Mouse (Mus musculus): Measurements from ENCODE around the gene Efhd1. TPM values are rescaled to one million over a fixed set of nuclear protein-coding genes. Genes with fewer than 3 reads are reported as not detected.

The Efhd1 gene
- polyA plus RNA-seq, 1 experiment from 2014 or later = 0.66 TPM

DNA sequence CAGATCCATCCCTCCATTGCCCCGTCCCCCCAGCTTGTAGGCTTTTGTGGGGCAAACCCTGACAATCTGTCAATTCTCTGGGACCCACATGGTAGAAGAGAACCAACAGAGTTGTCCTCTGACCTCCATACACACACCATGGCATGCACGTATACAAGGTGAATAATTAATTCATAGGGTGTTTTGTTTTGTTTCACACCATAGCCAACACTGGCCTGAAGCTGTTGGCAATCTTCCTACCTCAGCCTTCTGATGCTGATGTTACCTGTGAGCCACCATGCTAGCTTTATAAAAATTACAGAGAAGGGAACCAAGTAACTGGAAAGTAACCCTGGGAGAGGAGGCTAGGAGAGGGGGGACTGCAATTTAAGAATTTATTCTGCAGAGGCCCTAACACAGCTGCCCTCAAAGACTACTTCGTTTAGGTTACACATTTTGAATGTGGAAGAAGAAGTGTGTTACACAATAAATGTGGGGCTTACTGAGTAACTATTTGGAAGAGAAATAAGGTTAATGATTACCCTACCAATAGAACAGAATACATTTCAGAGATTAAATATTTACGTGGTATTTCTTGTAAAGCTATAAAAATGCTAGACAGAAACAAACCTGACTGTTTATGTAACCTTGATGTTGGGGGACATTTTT is 30.0 kb downstream of the Efhd1 start:
- no peak overlapping the region for H3K9ac ChIP-seq (replicated peaks; ENCODE audit: low read depth, low read length)
- no peak overlapping the region for H3K27ac ChIP-seq (ENCODE audit: low read length)
- H3K36me3 ChIP-seq (ENCODE audit: control insufficient read depth, insufficient read depth) = no peaks in the 10 kb centered on the region
- H3K27me3 ChIP-seq (replicated peaks; ENCODE audit: control insufficient read depth, insufficient read depth, low read length) = no peaks in the 10 kb centered on the region
- H3K4me2 ChIP-seq (ENCODE audit: low read length) = no peak overlapping the region
- WGBS = 66% methylated on average over 4 of the region's 4 CpGs
- ATAC-seq = no peak
- H3K4me1 ChIP-seq (replicated peaks; ENCODE audit: control insufficient read depth, insufficient read depth, low read length) = no peaks in the 10 kb centered on the region
- H3K4me3 ChIP-seq (replicated peaks; ENCODE audit: low read length) = no peak overlapping the region
- no peaks in the 10 kb centered on the region for H3K9me3 ChIP-seq (ENCODE audit: control insufficient read depth, low read length)

DNA sequence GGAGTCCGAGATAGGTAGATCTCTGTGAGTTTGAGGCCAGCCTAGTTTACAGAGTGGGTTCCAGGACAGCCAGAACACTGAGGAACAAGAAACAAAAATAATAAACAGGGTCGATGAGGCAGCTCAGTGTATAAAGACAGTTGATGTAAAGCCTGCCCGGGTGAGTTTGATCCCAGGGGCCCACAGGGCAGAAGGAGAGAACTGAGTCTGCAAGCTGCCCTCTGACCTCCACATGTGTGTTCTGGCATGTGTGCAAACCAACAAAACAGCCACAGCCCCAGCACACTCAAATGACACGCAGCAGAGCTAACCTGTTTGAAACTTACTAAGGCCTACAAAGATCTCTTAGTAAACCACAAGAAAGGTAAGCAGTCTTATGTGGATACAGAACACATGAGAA is 30.8 kb downstream of the Efhd1 start:
- WGBS = 80% methylated on average over 4 of the region's 4 CpGs
- H3K9ac ChIP-seq (replicated peaks; ENCODE audit: low read depth, low read length) = no peak overlapping the region
- no peaks in the 10 kb centered on the region for H3K36me3 ChIP-seq (ENCODE audit: control insufficient read depth, insufficient read depth)
- H3K4me2 ChIP-seq (ENCODE audit: low read length) = no peak overlapping the region
- no peak overlapping the region for H3K4me3 ChIP-seq (replicated peaks; ENCODE audit: low read length)
- no peak for ATAC-seq
- H3K27me3 ChIP-seq (replicated peaks; ENCODE audit: control insufficient read depth, insufficient read depth, low read length) = no peaks in the 10 kb centered on the region
- H3K27ac ChIP-seq (ENCODE audit: low read length) = no peak overlapping the region
- H3K9me3 ChIP-seq (ENCODE audit: control insufficient read depth, low read length) = no peaks in the 10 kb centered on the region
- no peaks in the 10 kb centered on the region for H3K4me1 ChIP-seq (replicated peaks; ENCODE audit: control insufficient read depth, insufficient read depth, low read length)

DNA sequence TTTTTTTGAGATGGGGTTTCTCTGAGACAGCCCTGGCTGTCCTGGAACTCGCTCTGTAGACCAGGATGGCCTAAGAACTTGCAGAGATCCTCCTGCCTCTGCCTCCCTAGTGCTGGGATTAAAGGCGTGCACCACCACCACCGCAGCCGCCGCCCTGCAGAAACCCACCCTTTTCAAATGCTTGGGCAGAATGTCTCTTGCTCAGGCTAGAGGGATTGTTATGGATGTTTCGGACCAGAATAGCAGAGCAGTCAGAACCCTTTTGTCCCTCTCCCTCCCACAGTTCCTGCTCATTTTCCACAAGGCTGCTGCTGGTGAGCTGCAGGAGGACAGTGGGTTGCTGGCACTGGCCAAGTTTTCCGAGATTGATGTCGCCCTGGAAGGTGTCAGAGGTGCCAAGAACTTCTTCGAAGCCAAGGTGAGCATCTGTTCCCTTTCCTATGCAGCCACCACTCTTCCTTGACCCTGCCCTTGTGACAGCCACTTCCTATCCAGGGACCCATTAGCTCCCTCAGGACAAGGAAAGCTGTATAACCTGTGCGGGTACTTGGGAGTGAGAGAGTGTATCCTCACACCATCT is 33.3 kb downstream of the Efhd1 start:
- 88% methylated on average over 10 of the region's 10 CpGs for WGBS
- ATAC-seq = no peak

GRCm38 (mm10) chr1:87300360-87301286 is 36.5 kb downstream of the Efhd1 start:
- WGBS = 80% methylated on average over 14 of the region's 14 CpGs
- no peak overlapping the region for H3K27ac ChIP-seq (ENCODE audit: low read length)

More for the DNA sequence above, 33.3 kb downstream of the Efhd1 start:
- Histone ChIP-seq H3K9me3 (ENCODE audit: control insufficient read depth, low read length) (no peaks in the 10 kb centered on the region), H3K4me1 (replicated peaks; ENCODE audit: control insufficient read depth, insufficient read depth, low read length) (no peaks in the 10 kb centered on the region), H3K27ac (ENCODE audit: low read length) (no peak overlapping the region), H3K9ac (replicated peaks; ENCODE audit: low read depth, low read length) (no peak overlapping the region), H3K4me2 (ENCODE audit: low read length) (no peak overlapping the region), H3K4me3 (replicated peaks; ENCODE audit: low read length) (no peak overlapping the region), H3K27me3 (replicated peaks; ENCODE audit: control insufficient read depth, insufficient read depth, low read length) (no peaks in the 10 kb centered on the region), H3K36me3 (ENCODE audit: control insufficient read depth, insufficient read depth) (no peaks in the 10 kb centered on the region)

DNA sequence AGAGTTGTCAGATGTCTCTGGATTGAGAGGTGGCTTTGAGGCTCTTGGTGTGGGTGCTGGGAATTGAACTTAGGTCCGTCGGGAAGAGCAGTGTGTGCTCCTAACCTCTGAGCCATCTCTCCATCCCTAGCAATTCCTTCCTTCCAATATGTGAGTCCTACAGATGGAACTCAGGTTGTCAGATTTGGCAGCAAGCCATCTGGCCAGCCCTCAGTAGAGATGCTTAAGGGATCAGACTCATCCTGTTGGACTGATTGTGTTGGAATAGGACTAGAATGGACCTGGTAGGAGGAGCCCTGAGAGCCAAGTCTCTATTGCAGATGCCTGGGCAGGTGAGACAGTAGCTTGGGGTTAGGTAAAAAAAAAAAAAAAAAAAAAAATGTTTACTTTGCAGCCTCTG is 37.8 kb downstream of the Efhd1 start:
- no peaks in the 10 kb centered on the region for H3K4me1 ChIP-seq (replicated peaks; ENCODE audit: control insufficient read depth, insufficient read depth, low read length)
- no peak overlapping the region for H3K4me3 ChIP-seq (replicated peaks; ENCODE audit: low read length)
- no peak overlapping the region for H3K4me2 ChIP-seq (ENCODE audit: low read length)
- no peak overlapping the region for H3K27ac ChIP-seq (ENCODE audit: low read length)
- no peaks in the 10 kb centered on the region for H3K9me3 ChIP-seq (ENCODE audit: control insufficient read depth, low read length)
- ATAC-seq = no peak
- H3K36me3 ChIP-seq (ENCODE audit: control insufficient read depth, insufficient read depth) = no peaks in the 10 kb centered on the region
- H3K9ac ChIP-seq (replicated peaks; ENCODE audit: low read depth, low read length) = no peak overlapping the region
- WGBS = 82% methylated on average over 2 of the region's 2 CpGs
- no peaks in the 10 kb centered on the region for H3K27me3 ChIP-seq (replicated peaks; ENCODE audit: control insufficient read depth, insufficient read depth, low read length)

More at GRCm38 (mm10) chr1:87300360-87301286, 36.5 kb downstream of the Efhd1 start:
- no peaks in the 10 kb centered on the region for H3K4me1 ChIP-seq (replicated peaks; ENCODE audit: control insufficient read depth, insufficient read depth, low read length)
- H3K4me2 ChIP-seq (ENCODE audit: low read length) = no peak overlapping the region
- H3K27me3 ChIP-seq (replicated peaks; ENCODE audit: control insufficient read depth, insufficient read depth, low read length) = no peaks in the 10 kb centered on the region
- no peaks in the 10 kb centered on the region for H3K9me3 ChIP-seq (ENCODE audit: control insufficient read depth, low read length)
- H3K4me3 ChIP-seq (replicated peaks; ENCODE audit: low read length) = no peak overlapping the region
- no peak overlapping the region for H3K9ac ChIP-seq (replicated peaks; ENCODE audit: low read depth, low read length)
- no peak for ATAC-seq
- H3K36me3 ChIP-seq (ENCODE audit: control insufficient read depth, insufficient read depth) = no peaks in the 10 kb centered on the region

DNA sequence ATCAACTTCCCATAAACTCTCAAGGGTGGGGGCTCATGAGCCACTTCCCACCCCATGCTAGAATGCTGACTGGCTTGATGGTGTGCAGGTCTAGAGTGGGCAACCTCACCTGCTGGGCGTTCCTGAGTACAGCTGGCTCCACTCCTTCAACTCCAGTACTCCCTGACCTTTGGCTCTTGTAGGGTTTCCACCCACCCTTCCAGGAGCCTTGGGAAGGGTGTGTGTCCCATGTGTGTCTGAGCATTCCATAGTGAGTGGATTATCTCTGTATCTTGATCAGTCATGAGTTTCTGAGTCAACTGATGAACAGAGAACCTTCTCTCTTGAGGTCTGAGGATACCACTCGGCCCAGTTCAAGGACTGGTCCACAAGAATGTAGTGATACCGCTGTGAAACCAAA is 44.8 kb downstream of the Efhd1 start:
- no peaks in the 10 kb centered on the region for H3K27me3 ChIP-seq (replicated peaks; ENCODE audit: control insufficient read depth, insufficient read depth, low read length)
- WGBS = 90% methylated on average over 3 of the region's 3 CpGs
- no peaks in the 10 kb centered on the region for H3K36me3 ChIP-seq (ENCODE audit: control insufficient read depth, insufficient read depth)
- H3K4me2 ChIP-seq (ENCODE audit: low read length) = no peak overlapping the region
- ATAC-seq = no peak
- no peak overlapping the region for H3K4me3 ChIP-seq (replicated peaks; ENCODE audit: low read length)
- H3K9ac ChIP-seq (replicated peaks; ENCODE audit: low read depth, low read length) = no peak overlapping the region
- H3K4me1 ChIP-seq (replicated peaks; ENCODE audit: control insufficient read depth, insufficient read depth, low read length) = no peaks in the 10 kb centered on the region
- H3K9me3 ChIP-seq (ENCODE audit: control insufficient read depth, low read length) = no peaks in the 10 kb centered on the region
- no peak overlapping the region for H3K27ac ChIP-seq (ENCODE audit: low read length)

DNA sequence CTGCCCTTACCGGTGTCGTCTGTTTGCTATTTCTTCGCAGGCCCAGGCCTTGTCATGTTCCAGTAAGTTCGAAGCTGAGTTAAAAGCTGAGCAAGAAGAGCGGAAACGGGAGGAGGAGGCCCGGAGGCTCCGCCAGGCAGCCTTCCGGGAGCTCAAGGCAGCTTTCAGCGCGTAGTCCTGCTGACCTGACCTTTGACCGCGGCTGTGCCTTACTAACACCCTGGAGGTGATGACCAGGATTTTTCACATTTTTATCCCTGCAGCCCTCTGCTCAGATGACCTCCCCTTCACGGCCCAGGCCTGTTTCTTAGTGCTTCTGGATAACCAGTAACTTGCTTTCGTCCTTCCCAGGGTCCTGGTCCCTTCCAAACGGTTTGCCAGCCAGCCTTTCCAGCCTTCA is 45.5 kb downstream of the Efhd1 start:
- 89% methylated on average over 16 of the region's 16 CpGs for WGBS
- Histone ChIP-seq H3K27ac (ENCODE audit: low read length) (no peak overlapping the region), H3K4me3 (replicated peaks; ENCODE audit: low read length) (no peak overlapping the region), H3K4me1 (replicated peaks; ENCODE audit: control insufficient read depth, insufficient read depth, low read length) (no peaks in the 10 kb centered on the region), H3K9ac (replicated peaks; ENCODE audit: low read depth, low read length) (no peak overlapping the region), H3K36me3 (ENCODE audit: control insufficient read depth, insufficient read depth) (no peaks in the 10 kb centered on the region), H3K4me2 (ENCODE audit: low read length) (no peak overlapping the region), H3K27me3 (replicated peaks; ENCODE audit: control insufficient read depth, insufficient read depth, low read length) (no peaks in the 10 kb centered on the region), H3K9me3 (ENCODE audit: control insufficient read depth, low read length) (no peaks in the 10 kb centered on the region)
- ATAC-seq = no peak

- H3K4me2 ChIP-seq (ENCODE audit: low read length) = no peak overlapping the region
- no peak overlapping the region for H3K27ac ChIP-seq (ENCODE audit: low read length)
- no peak overlapping the region for H3K9ac ChIP-seq (replicated peaks; ENCODE audit: low read depth, low read length)
- no peak overlapping the region for H3K4me3 ChIP-seq (replicated peaks; ENCODE audit: low read length)
- H3K9me3 ChIP-seq (ENCODE audit: control insufficient read depth, low read length) = no peaks in the 10 kb centered on the region
- no peaks in the 10 kb centered on the region for H3K27me3 ChIP-seq (replicated peaks; ENCODE audit: control insufficient read depth, insufficient read depth, low read length)
- ATAC-seq = no peak
- H3K36me3 ChIP-seq (ENCODE audit: control insufficient read depth, insufficient read depth) = no peaks in the 10 kb centered on the region
- 0 out of 2 replicates have a peak, but pooled peaks cover 3% of the 10 kb centered on the region for H3K4me1 ChIP-seq (replicated peaks; ENCODE audit: control insufficient read depth, insufficient read depth, low read length)
- WGBS = 86% methylated on average over 2 of the region's 2 CpGs
Observed at GRCm38 (mm10) chr1:87312681-87313080, 48.5 kb downstream of the Efhd1 start.

DNA sequence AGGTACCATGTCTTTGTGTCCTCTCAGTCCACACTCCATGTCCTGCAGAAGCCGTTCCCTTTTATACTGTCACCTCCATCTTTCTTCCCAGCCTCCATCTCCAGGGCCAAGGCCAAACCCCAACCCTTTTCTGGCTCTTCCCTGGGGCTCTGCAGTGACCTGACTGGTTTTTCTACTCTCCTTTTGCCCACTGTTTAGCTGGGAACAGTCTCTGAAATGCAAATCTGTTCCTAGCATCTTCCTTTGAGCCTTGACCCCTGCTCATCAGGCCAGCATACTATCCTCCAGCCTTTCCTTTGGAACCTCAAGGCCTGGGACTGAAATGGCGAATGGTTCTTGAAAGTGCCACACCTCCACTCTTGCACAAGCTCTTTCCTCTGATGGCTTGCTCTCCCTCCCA is 49.0 kb downstream of the Efhd1 start:
- no peaks in the 10 kb centered on the region for H3K27me3 ChIP-seq (replicated peaks; ENCODE audit: control insufficient read depth, insufficient read depth, low read length)
- H3K4me1 ChIP-seq (replicated peaks; ENCODE audit: control insufficient read depth, insufficient read depth, low read length) = 0 out of 2 replicates have a peak, but pooled peaks cover 3% of the 10 kb centered on the region
- H3K27ac ChIP-seq (ENCODE audit: low read length) = no peak overlapping the region
- H3K36me3 ChIP-seq (ENCODE audit: control insufficient read depth, insufficient read depth) = no peaks in the 10 kb centered on the region
- H3K4me2 ChIP-seq (ENCODE audit: low read length) = no peak overlapping the region
- H3K9ac ChIP-seq (replicated peaks; ENCODE audit: low read depth, low read length) = no peak overlapping the region
- ATAC-seq = no peak
- no peaks in the 10 kb centered on the region for H3K9me3 ChIP-seq (ENCODE audit: control insufficient read depth, low read length)
- 96% methylated on average over 2 of the region's 2 CpGs for WGBS
- no peak overlapping the region for H3K4me3 ChIP-seq (replicated peaks; ENCODE audit: low read length)

Data from forebrain, embryonic 16.5 days (tissue).